Mouse (Mus musculus): Measurements from ENCODE around the gene Gm17067.
"Not testable (repeated sequence)": the region's sequence is repeated elsewhere in the genome, so short reads cannot be mapped to it uniquely, and the experiment has no call there.

Gene Gm17067

GRCm38 (mm10) chr7:42726917-42727316 is at the start of gene Gm17067:
TSS of gene Gm17067 (minus strand) at chr7:42727017.
- not testable (repeated sequence) for DNase-seq (ENCODE audit: low read depth, low spot score)

GRCm38 (mm10) chr7:42749836-42750235 is 23.0 kb upstream of the Gm17067 start:
- DNase-seq (ENCODE audit: low read depth, low spot score) = no peak

DNA sequence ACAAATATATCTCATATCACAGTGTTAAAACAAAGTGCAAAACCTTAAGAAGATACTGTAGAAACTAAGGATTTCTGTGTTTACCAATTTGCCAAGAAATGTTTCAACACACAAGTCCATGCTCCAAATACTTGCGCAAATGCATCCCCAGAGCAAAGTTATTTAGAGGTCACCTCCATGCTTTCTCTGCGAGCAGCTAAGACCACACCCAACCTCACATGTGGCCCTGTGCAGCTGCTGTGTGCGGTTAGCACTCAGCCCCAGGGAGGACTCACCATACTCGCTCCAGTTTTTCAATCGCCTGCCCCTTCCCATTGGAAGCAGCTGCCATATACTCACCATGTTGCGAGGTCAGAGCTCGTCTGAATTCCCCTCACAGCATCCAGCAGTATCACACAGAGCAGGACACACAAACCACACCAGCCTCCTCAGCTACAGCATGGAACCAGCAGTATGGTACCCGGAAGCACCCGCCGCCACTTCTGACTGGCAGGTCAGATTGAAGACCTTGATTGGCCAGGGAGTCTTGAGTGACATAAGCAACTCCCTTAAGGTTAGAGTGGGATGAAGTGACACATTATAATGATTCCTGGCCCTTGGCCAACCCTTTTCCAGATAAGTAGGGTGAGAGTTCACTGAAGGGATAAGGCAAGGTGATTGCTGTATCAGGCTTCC is 11.9 kb upstream of the Gm17067 start:
- DNase-seq (ENCODE audit: low read depth, low spot score) = no peak

DNA sequence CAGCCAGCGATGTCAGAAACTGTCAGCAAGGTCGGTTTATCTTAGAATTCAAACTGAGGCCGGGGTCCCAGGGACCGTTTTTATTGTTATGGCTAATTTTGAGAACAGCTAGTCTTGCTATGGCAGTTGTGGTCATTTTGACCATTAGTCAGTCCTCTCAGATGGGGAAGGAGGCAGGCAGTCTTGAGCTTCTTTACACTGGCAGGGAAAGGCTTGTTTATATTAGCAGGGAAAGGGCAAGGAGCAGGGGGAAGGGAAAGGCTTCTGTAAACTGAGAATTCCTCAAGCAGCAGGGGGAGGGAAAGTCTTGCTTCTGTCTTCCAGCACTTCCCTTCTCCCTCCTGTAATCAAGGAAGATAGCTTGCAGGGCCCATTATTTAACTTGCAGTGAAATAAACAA is 33.6 kb downstream of the Gm17067 start:
- peak; percentile 12 for DNase-seq (ENCODE audit: low read depth, low spot score)

DNA sequence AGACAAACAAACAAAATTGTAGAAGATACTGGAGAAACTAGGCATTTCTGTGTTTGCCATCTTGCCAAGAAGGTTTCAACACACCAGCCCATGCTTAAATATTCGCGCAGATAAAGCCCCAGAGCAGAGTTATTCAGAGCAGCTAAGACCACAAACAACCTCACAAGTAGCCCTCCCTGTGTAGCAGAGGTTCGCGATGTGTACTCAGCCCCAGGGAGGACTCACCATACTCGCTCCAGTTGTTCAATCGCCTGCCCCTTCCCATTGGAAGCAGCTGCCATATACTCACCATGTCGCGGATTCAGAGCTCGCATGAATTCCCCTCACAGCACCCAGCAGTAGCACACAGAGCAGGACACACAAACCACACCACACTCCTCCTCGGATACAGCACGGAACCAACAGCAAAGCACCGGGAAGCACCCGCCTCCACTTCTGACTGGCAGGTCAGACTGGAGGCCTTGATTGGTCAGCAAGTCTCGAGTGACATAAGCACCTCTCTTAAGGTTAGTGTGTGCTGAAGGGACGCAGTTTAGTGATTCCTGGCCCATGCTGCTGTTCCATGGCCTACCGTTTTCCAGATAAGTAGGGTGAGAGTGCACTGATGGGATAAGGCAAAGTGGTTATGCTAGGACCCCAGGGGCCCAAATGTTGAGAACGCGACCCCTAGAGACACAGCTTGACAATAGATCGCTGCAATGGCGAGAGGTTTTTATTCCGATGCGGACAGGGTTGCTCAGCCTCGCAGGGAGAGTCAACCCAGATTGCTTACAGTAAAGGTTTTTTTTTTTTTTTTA is 34.3 kb downstream of the Gm17067 start, which contains the start of gene Zfp975:
Zfp975 (minus strand) TSS at position 381 of the 797 bp plus-strand sequence.
- DNase-seq (ENCODE audit: low read depth, low spot score) = peak; percentile 77

GRCm38 (mm10) chr7:42680081-42680480 is 46.7 kb downstream of the Gm17067 start:
- not testable (repeated sequence) for DNase-seq (ENCODE audit: low read depth, low spot score)

DNA sequence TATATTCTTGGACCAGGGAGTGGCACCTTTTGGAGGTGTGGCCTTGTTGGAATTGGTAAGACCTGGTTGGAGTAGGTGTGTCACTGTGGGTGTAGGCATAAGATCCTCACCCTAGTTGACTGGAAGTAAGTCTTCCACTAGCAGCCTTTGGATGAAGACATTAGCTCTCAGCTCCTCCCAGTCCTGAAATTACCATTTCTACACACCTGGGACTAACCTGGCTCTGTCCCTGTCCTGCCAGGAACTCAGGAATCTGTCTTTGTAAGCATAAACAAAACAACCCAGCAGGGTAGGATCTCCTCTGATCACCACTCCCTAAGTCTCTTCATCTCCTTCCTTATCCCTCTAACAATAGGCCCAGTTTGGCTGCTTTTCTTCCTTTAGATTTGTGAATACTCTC is 47.2 kb downstream of the Gm17067 start:
- DNase-seq (ENCODE audit: low read depth, low spot score) = not testable (repeated sequence)

DNA sequence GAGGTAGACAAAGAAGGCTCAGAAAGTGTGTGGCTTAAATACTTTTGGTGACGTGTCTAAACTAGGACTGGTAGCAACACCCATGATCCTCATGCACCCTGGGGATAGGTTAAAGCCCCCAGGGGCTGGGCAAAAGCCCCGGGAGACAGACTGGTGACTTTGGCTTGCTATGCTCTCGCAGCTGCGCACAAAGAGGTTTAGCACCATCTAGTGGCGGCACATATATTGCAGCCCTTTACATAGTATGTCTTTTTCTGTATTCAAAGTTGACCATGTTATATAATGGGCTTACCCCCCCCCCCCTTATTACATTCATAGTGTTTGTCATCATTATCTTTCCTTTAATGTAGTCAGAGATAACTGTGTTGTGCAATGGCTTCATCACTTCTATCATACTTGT is 66.7 kb downstream of the Gm17067 start:
- not testable (repeated sequence) for DNase-seq (ENCODE audit: low read depth, low spot score)

Data from forelimb bud, embryonic 11.5 days (tissue).